Mouse (Mus musculus): ENCODE data around the gene Cryab. TPM values are rescaled to one million over a fixed set of nuclear protein-coding genes. Genes with fewer than 3 reads are reported as not detected.
A peak's percentile ranks its signal among the peaks of the same experiment; 100 is the strongest.

Cryab gene
- polyA plus RNA-seq, 1 experiment = 676 TPM

DNA sequence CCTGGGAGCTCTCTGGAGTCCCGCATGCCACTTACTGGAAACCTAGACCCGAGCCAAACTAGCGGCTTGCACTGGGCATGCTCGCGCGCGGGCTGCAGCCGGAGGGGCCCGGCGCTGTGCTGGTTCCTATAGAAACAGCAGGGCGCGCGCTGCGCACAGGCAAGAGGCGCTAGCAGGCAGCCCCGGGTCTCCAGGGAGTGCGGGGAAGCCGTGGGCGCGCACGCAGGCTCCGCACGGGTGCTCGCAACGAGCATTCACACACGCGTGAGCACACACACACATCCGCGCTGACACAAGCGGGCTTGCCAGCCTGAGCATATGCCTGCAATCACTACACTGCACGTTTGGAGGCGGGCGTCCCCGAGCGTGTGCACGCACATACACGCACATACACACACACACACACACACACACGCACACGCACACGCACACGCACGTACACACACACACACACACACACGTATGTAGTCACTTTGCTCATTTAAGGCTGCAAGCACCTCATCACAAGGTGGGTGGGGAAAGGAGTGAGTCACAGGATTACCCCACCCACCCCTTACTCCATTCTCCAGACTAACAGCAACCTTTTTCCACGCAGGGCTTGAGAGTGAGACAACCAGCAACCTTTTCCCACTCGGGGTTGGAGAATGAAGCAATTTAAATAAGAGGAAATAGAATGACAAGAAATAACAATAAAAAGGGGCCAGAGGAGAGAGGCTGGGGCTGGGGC, 23.0 kb upstream of the Cryab start:
- Histone ChIP-seq H3K27ac (ENCODE audit: insufficient read depth, low read depth, low read length) (no peak overlapping the region), H3K27me3 (replicated peaks; ENCODE audit: control insufficient read depth, insufficient read depth, low read length) (no peaks in the 10 kb centered on the region), H3K4me1 (ENCODE audit: control insufficient read depth, insufficient read depth, low read length) (peaks cover 6% of the 10 kb centered on the region; the same call in 1 of the 2 replicates), H3K36me3 (ENCODE audit: control insufficient read depth, insufficient read depth, low read length) (no peaks in the 10 kb centered on the region), H3K4me3 (ENCODE audit: insufficient read depth, low read depth, low read length) (peak overlapping the region; percentile 53)
- WGBS = under 1% methylated on average over 45 of the region's 45 CpGs
- TF ChIP-seq CTCF (conservative IDR thresholded peaks at IDR 0.05; ENCODE audit: insufficient read depth, insufficient read length, low read depth, low read length) (no peak), POLR2A (IDR thresholded peaks at IDR 0.05; ENCODE audit: low read depth, low read length) (no peak)
- DNase-seq = peak; percentile 65

DNA sequence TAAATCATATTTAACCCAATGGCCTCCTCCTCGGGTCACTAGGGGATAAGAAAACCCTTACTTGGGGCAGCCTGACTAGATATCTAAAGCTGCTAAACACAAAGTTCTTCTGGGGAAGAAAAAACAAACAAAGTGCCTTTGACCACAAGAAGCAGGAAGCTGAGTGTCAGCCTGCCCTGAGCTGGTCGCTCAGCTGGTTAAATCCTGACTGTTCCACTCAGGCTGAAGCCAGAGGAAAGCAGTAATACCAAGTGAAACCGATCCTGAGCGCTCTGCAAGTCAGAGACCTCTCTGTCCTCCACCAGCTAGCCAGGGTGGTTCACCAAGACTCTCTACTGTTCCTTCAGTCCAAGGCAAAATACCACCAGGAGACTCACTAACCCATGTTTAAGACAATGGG, 21.5 kb upstream of the Cryab start:
- Histone ChIP-seq H3K27me3 (replicated peaks; ENCODE audit: control insufficient read depth, insufficient read depth, low read length) (no peaks in the 10 kb centered on the region), H3K4me3 (ENCODE audit: insufficient read depth, low read depth, low read length) (no peak overlapping the region), H3K27ac (ENCODE audit: insufficient read depth, low read depth, low read length) (peak overlapping the region; percentile 75), H3K4me1 (ENCODE audit: control insufficient read depth, insufficient read depth, low read length) (peaks cover 4% of the 10 kb centered on the region; the same call in 1 of the 2 replicates), H3K36me3 (ENCODE audit: control insufficient read depth, insufficient read depth, low read length) (no peaks in the 10 kb centered on the region)
- peak; percentile 51 for DNase-seq
- TF ChIP-seq CTCF (conservative IDR thresholded peaks at IDR 0.05; ENCODE audit: insufficient read depth, insufficient read length, low read depth, low read length) = no peak
- no peak for TF ChIP-seq POLR2A (IDR thresholded peaks at IDR 0.05; ENCODE audit: low read depth, low read length)
- WGBS = 37% methylated on average over 4 of the region's 4 CpGs

DNA sequence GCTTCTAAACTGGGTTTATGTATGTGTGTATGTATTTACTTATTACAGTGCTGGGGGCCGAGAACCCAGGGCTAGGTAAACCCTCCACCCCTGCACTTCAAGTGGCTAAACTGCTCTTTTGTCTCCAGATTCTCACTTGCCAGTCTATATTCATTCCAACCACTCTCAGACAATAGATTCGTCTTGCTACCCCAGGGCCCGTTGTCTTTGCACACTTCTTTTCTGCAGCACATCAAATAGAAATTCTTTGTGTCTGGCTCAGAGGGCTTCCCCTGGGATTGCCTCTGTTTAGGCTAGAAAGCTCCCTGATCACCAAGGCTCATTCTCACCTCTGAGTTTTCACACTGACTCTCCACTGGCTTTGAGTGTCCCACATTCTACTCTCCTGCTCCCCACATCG, 18.6 kb upstream of the Cryab start:
- 63% methylated on average over 4 of the region's 4 CpGs for WGBS
- Histone ChIP-seq H3K4me3 (ENCODE audit: insufficient read depth, low read depth, low read length) (no peak overlapping the region), H3K27ac (ENCODE audit: insufficient read depth, low read depth, low read length) (no peak overlapping the region), H3K36me3 (ENCODE audit: control insufficient read depth, insufficient read depth, low read length) (no peaks in the 10 kb centered on the region), H3K4me1 (ENCODE audit: control insufficient read depth, insufficient read depth, low read length) (peaks cover 4% of the 10 kb centered on the region; the same call in 1 of the 2 replicates), H3K27me3 (replicated peaks; ENCODE audit: control insufficient read depth, insufficient read depth, low read length) (no peaks in the 10 kb centered on the region)
- DNase-seq = no peak
- no peak for TF ChIP-seq POLR2A (IDR thresholded peaks at IDR 0.05; ENCODE audit: low read depth, low read length)
- no peak for TF ChIP-seq CTCF (conservative IDR thresholded peaks at IDR 0.05; ENCODE audit: insufficient read depth, insufficient read length, low read depth, low read length)

DNA sequence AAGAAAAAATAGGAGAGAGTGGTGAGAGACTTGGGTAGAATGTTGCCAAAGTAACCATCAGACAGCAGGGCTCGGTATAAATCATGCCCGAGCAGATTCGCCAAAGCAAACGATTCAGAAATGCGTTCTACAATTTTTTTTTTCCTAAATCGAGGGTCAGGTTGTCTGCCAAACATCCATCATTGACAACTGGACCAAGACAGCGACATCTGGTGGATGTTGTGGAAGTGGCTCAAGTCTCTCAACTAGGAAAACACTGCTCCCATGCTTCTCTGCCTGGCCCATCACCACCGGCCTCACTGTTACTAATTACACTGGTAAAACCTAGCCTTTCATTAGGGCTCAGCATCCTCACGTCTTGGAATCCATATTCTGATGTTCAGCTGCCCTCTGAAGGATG, 16.1 kb upstream of the Cryab start:
- Histone ChIP-seq H3K27ac (ENCODE audit: insufficient read depth, low read depth, low read length) (no peak overlapping the region), H3K4me1 (ENCODE audit: control insufficient read depth, insufficient read depth, low read length) (no peaks in the 10 kb centered on the region; the same call in 1 of the 2 replicates), H3K27me3 (replicated peaks; ENCODE audit: control insufficient read depth, insufficient read depth, low read length) (no peaks in the 10 kb centered on the region), H3K36me3 (ENCODE audit: control insufficient read depth, insufficient read depth, low read length) (no peaks in the 10 kb centered on the region; the same call in 1 of the 2 replicates), H3K4me3 (ENCODE audit: insufficient read depth, low read depth, low read length) (no peak overlapping the region)
- 2% methylated on average over 9 of the region's 9 CpGs for WGBS
- peak; percentile 72 for DNase-seq
- no peak for TF ChIP-seq POLR2A (IDR thresholded peaks at IDR 0.05; ENCODE audit: low read depth, low read length)
- peak; percentile 84 for TF ChIP-seq CTCF (conservative IDR thresholded peaks at IDR 0.05; ENCODE audit: insufficient read depth, insufficient read length, low read depth, low read length)

DNA sequence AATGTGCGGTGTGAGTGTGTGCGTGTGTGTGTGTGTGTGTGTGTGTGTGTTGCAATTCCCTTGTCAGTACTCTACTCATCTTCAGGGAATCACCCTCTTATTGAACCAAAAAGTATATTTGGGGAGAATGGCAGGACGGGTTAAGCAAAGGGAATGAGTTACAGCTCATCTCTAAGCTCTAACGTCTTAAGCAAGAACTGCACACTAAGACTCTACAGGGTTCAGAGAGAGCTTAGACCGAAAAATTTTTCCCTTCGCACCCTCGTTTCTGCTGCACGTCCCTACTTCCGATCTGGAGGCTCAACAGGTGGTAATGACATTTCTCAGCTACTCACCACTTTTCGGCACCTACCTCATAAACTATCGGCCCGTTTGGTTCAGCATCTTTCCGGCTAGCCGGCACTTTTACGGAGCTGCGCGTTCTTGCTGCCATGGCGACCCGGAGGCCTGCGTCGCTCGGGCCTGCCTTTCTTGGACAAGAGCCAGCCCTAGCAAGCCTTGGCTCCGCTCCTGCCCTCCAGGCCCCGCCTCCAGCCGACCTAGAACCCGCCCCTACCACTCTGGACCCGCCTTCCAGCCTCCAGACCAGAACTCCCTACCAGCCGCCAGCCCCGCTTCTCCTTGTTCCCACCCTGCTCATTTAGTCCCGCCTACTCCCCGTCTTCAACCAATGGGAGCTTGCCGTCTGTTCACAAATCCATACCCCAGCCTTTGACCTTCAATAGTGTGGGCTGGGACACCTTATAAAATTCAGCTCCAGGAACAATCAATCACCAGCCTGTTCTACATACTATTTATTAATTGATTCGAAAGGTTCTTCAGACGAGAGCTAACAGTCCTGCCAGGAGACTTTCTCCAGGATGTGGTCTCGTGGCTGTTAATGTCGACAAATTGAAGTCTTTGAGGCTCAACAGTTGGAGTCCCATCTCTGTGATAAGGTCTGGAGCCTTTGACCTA, 11.9 kb upstream of the Cryab start, which contains the start of gene Dixdc1:
Gene Dixdc1 (minus strand): TSS at position 604 of the 957 bp plus-strand sequence.
- peak within 1 kb of the TSS; percentile 48 for H3K27ac ChIP-seq (ENCODE audit: insufficient read depth, low read depth, low read length)
- H3K4me3 ChIP-seq (ENCODE audit: insufficient read depth, low read depth, low read length) = peak within 1 kb of the TSS; percentile 11; the same call in 1 of the 2 replicates
- no peak for TF ChIP-seq CTCF (conservative IDR thresholded peaks at IDR 0.05; ENCODE audit: insufficient read depth, insufficient read length, low read depth, low read length)
- TF ChIP-seq POLR2A (IDR thresholded peaks at IDR 0.05; ENCODE audit: low read depth, low read length) = no peak
- H3K4me1 ChIP-seq (ENCODE audit: control insufficient read depth, insufficient read depth, low read length) = no peaks in the 10 kb centered on the region; the same call in 1 of the 2 replicates
- WGBS = 10% methylated on average over 36 of the region's 36 CpGs
- H3K27me3 ChIP-seq (replicated peaks; ENCODE audit: control insufficient read depth, insufficient read depth, low read length) = no peaks in the 10 kb centered on the region
- peak; percentile 97 for DNase-seq
- H3K36me3 ChIP-seq (ENCODE audit: control insufficient read depth, insufficient read depth, low read length) = no peaks in the 10 kb centered on the region; the same call in 1 of the 2 replicates

DNA sequence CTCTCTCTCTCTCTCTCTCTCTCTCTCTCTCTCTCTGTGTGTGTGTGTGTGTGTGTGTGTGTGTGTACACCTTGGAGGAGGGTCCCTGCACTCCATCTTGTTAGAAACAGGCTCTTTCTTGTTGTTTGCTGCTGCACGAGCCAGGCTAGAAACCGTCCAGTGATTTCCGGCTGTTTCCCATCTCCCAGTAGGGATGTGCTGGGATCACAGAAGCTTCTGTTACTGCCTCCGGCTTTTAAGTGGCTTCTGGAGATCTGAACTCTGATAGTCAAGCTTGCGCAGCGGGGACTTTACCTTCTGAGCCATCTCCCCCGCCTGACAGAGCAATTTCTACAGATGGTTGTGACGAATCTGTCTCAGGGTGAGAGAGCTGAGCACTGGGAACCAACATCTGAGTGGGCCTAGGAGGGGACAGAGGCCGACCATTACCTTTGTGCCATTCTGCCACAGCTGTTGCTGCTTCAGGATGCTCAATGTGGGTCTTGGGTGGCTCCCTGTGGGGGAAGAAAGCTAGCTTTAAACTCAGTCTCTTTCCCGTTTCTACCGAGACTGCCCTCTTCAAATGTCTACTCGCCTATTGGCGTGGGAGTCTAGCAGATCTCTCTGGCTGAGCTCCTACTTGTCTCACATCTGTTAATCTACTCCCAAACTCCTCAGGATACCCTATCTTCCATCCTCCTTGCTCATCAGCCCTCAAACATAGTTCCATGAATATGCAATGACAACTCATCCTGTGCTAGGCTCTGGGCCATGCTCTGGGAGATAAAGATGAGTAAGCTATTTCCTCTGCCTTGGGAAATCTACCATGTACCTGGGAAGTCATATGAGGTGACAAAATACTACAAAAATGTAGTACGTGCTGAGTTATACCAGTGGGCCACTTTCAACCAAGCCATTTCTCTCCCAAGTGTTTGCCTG, 10.0 kb upstream of the Cryab start:
- WGBS = 85% methylated on average over 14 of the region's 14 CpGs
- Histone ChIP-seq H3K36me3 (ENCODE audit: control insufficient read depth, insufficient read depth, low read length) (no peaks in the 10 kb centered on the region; the same call in 1 of the 2 replicates), H3K27me3 (replicated peaks; ENCODE audit: control insufficient read depth, insufficient read depth, low read length) (no peaks in the 10 kb centered on the region), H3K27ac (ENCODE audit: insufficient read depth, low read depth, low read length) (no peak overlapping the region), H3K4me1 (ENCODE audit: control insufficient read depth, insufficient read depth, low read length) (peaks cover 2% of the 10 kb centered on the region; the same call in 1 of the 2 replicates), H3K4me3 (ENCODE audit: insufficient read depth, low read depth, low read length) (no peak overlapping the region)
- TF ChIP-seq CTCF (conservative IDR thresholded peaks at IDR 0.05; ENCODE audit: insufficient read depth, insufficient read length, low read depth, low read length) (no peak), POLR2A (IDR thresholded peaks at IDR 0.05; ENCODE audit: low read depth, low read length) (no peak)
- no peak for DNase-seq

Measured in kidney, adult 2 months (tissue).